Mouse (Mus musculus) heart, postnatal 4 days (tissue): ENCODE results near the gene Castor2. TPM values are rescaled to one million over a fixed set of nuclear protein-coding genes. Genes with fewer than 3 reads are reported as not detected.
A peak's percentile ranks its signal among the peaks of the same experiment; 100 is the strongest.

Experiments
- DNase-seq: peaks from one replicate; pipeline ENCODE4 v3.0.0; 2021
- total RNA-seq, 2 experiments: library from RNA; stranded (reverse); gene quantifications; 2 replicates each; pipeline ENCODE4 v1.2.3; 2021

Castor2 gene
- total RNA-seq, 2 experiments from 2014 or later, result 15.9 to 16.8 TPM

DNA sequence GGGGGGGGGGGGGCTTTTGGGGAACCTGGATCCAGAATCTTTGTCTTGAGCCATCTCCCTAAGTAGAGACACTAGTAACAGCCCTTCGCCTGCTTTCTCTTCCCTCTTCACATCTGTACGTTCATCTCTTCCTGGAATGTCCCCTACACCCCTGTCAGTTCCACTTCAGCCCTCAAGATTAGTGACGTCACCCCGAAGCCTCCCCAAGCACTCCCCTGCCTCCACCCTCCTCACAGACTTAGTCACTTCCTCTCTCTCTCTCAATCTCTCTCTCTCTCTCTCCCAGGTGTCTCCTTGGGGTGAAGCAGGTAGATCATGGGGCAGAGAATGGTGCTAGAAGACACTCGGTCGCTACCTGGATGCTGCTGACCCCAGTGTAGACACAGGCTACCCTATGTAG, 3.2 kb downstream of the Castor2 start:
- DNase-seq, result no peak

DNA sequence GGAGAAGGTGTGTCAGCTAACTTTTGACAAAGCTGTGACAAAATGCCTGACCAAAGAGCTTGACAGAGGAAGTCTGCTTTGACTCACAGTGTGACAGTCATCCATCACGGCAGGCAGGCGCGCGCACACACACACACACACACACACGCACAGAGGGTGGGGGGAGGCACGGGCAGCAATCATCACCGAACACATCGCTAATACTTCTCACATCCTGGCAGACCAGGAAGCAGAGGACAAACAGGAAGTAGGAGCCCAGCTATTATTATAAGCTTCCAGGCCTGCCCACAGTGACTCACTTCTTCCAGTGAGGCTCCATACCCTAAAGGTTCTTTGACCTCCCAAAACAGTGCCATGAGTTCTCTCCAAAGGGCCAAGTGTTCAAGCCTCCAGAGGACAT, 6.3 kb downstream of the Castor2 start:
- no peak for DNase-seq

DNA sequence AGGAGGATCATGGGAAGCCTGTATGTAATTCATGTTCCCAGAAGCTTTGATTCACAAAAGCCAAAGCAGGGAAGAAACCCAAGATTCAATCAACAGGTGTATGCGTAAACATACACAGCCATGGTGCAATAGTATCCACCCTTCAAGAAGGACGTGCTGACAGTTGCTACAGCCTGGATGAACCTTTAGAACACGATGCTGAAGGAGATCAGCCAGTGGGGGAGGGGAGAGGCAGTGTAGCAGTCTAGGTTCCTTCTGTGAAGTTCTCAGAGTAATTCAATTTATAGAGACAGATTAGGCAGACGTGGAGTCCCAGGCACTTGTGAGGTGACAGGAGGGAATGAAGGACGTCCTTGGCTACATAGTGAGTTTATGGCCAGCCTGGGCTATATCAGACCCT, 15.5 kb downstream of the Castor2 start:
- DNase-seq, result no peak

DNA sequence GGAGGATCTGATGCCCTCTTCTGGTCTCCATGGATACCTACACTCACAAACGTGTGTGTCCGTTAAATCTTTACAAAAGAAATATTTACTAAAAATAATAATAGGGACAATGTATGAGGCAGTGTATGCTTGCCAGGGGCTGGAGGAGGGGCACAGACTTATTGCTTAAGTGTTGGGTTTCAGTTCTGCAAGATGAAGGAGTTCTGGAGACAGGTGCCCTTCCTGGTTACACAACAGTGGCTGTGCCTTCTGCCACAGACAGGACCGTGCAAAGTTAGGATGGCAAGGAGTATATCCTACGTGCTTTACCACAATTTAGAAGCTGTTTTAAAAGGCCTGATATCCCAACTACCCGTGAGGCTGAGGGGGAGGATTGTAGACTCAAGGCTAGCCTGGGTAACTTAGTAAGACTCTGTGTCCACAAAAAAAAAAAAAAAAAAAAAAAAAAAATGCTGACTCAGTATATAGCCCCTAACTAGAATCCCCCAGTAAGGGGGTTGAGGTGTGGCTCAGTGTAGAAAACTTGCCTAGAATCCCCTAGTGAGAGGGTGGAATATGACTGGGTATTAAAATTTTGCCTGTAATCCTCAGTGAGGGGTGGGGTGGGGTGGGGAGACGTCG, 16.2 kb downstream of the Castor2 start:
- no peak for DNase-seq

DNA sequence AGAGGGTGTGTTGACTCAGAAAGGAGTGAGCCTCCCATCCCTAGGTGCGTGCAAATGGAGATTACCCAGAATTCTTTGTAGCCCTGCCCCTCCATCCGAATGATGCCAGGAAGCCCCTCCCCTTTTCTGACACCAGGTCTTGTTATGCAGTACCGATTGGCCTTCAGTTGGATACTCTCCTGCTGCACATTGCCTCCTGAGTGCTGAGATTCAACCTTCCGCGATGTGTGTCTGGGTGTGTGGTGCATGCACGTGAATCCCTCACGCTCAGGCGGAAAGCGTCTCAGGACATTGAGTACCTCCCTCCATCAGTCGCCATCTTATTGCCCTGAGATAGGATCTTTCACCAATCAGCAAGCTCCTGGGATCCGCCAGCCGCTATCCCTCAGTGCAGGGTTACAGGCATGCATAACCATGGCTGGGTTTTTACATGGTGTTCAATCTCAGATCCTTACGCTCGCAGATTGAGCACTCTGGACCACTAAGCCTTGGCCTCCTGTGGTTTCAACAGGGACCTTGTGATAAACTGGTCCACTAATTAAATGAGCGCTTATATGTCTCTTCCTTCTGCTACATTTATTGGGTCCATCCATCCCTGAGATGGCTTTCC, 19.4 kb downstream of the Castor2 start:
- DNase-seq, result no peak

DNA sequence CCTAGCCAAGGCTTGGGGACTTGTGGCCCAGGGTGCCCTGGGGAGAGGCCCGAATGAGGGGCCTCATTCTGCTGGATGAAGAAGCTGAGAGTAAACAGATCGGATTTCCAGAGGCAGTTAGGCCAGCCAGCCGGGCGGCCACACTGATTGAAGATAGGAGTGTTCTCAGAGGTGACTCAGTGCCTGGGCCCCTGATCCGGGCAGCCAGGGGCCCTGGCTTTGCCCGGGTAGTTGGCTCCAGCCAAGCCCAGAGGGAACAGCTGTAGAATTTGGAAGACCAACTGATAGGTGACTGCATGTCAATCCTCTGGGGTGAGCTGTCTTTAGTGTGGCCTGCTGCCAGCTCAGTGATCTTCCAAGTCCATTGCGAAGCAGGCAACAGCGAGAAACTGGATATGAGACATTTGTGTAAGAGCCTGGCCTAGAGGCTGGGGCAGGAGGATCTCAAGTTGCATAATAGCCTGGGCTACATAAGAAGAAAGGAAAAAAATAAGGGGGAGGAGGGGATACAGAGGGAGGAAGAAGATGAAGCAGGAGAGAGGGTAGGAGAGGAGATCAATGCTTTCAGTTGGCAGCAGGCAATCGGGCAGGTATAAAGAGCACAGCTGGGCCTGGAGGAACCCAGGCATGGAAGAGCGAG, 20.1 kb downstream of the Castor2 start:
- DNase-seq, result peak; percentile 26

DNA sequence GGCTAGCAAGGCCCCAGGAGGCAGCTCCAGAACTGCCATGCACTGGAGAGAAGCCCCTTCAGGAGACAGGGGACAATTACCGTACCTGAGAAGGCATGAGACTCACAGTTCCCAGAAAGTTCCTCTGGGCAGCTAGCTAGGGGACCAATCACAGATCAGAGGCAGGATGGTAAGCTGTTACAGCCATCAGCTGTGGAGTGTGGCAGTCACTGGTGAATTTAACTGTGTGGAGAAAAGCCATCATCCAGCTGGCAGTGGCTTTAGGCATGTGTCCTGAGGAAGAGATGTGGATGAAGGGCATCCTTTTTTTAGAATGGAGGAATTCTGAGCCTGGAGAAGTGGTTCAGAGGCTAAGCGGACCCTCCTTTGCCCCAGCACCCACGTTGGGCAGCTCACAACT, 20.6 kb downstream of the Castor2 start:
- no peak for DNase-seq

DNA sequence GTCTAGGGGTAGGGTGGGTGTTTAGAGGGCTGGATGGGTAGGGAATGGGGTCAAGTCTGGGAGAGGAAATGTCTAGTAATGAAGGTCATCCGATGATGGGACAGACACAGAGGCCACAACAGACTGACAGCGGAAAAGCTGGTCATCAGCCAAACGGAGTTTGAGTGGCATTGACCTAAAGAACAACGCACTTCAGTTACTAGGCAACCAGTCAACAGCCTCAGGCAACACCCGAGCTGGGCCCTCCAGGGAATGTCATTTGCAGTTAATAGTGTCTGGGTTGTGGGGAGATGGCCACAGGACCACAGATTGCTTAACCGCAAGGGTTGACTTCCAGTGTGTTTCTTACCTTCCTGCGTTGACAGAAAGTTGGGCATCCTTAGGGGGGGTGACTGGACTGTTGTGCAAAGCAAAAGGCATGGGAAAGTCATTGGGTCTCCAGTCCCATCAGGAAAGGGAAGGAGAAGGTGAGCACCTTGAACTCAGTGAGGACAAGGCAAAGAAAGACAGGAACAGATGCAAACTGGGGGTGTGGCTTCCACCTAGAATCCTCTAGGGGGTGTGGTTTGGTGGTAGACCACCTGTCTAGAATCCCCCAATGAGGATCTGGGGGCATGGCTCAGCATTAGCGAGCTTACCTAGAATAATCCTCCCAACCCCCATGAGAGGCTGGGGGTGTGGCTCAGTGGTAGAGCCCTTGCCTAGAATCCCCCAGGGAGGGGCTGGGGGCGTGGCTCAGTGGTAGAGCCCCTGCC, 21.8 kb downstream of the Castor2 start:
- DNase-seq, result peak; percentile 68

DNA sequence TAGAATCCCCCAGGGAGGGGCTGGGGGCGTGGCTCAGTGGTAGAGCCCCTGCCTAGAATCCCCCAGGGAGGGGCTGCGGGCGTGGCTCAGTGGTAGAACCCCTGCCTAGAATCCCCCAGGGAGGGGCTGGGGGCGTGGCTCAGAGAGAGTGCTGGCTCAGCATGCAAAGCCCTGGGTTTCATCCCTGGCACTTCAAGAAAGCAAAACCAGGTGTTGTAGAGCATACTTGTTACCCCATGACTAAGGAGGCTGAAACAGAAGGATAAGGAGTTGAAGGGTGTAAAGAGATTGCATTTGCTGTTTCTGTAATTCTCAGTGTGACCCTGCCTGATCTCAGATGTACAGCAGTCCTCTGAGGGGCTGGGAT, 22.4 kb downstream of the Castor2 start:
- no peak for DNase-seq

DNA sequence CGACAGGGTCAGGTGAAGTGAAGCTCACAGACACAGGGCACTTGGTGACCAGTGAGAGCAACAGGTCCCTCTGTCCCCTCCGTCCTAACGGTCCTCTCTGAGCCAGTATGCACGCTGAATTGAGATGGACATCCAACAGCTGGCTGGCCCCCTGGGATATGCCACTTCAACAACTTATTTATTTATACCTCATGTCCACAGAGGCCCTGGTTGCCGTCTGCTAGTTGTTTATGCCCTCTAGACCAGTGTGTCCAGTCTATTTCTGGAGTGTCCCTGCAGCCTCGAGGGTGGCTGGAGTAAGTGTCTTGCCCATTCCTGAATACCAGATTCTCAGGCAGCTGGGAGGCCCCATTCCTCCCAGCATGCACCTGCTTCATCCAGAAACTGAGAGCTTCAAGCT, 24.3 kb downstream of the Castor2 start:
- DNase-seq, result peak; percentile 48

DNA sequence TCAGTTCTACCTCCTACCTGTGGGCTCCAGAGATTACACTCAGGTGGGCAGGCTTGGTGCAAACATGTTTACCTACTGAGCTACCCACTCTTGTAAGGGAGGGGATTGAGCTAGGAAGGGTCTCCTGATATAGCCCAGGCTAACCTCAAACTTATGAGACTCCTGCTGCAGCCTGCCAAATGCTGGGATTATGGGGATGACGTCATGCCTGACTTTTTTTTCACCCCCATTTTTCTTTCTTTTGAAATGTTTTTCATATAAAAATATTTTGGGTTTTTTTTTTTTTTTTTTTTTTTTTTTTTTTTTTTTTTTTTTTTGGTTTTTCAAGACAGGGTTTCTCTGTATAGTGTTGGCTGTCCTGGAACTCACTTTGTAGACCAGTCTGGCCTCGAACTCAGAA, 26.7 kb downstream of the Castor2 start:
- DNase-seq, result no peak

DNA sequence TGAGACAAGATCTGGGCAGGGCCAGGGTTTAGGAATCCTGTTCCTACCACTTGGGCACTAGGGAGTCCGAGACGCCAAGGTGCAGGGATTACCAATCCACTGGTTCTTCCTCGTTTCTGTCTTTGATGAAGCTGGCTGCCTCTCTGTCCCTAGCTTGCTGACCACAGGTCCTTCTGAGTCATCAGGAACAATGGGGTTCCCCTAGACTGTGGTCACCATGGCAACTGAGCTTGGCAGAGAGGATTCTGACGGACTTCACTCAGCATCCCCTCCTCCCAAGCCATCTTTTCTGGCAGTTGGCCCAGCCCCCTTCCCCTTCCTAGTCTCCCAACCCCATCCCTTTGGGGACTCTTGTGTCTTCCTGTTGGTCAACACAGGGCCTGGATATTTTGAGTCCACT, 32.1 kb downstream of the Castor2 start:
- DNase-seq, result peak; percentile 27

DNA sequence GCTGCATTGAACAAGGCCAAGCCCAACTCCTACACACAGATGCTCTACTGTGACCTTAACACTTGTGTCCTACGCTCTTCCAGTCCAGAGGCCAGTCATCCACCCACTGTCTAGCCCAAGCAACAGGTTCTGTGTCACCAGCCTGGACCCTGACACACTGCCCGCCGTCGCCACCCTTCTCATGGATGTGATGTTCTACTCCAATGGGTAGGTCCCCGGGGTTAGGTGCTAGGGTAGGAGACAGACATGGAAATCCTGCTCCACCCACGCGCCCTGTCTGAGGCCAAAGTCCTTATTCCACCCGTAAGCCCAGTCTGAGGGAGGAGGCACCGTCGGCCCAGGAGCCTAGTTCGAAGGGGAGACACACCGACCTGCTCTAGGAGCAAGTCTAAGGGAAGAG, 36.5 kb downstream of the Castor2 start:
- DNase-seq, result no peak

DNA sequence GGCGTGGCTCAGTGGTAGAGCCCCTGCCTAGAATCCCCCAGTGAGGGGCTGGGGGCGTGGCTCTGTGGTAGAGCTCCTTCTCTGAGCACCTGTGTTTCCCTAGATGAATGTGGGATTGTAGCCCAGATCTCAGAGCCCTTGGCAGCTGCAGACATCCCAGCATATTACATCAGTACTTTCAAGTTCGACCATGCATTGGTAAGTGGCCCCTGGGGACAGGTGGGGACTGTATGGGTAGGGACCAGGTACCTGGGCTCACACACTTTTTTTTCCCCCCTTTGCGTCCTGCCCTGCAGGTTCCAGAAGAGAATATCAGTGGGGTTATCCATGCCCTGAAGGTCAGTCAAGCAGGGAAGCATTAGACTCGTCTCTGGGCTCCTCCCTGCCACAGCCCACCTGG, 38.4 kb downstream of the Castor2 start:
- no peak for DNase-seq

DNA sequence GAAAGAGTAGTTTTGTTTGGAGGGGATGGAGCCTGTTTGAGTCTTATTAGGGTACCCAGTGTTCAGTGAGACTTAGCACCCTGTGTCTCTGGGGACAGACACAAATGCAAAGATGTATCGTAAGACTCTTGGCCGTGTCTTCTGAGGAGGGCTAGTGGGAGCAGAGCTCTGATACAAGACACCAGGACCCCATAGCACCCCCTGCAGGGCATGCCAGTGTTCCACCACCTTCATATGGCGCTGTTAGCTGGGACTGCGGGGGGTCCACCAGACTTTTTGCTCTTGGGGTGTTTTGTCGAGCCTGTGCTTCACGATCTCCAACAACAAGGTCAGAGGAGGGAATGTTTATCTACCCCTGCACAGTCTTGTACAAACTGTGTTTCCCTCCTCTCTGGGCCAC, 39.9 kb downstream of the Castor2 start:
- no peak for DNase-seq

DNA sequence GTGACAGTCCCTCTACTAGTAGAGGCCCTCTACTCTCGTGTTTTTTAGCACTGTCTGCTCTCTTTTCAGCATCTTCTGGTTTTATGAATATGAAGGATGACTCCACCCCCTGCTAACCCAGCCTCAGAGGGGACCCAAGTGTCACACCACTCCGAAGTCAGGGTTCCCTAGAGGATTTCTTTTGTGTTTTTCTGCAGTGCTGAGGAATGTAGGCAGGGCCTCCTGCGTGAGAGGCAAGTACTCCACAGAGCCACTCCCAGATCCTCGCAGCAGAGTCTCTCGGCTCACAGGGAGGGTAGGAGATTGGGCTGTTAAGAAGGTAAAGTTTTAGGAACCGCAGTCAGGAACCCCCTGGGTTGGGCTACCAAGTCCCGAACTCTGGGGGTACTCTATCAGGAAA, 41.7 kb downstream of the Castor2 start:
- DNase-seq, result no peak

DNA sequence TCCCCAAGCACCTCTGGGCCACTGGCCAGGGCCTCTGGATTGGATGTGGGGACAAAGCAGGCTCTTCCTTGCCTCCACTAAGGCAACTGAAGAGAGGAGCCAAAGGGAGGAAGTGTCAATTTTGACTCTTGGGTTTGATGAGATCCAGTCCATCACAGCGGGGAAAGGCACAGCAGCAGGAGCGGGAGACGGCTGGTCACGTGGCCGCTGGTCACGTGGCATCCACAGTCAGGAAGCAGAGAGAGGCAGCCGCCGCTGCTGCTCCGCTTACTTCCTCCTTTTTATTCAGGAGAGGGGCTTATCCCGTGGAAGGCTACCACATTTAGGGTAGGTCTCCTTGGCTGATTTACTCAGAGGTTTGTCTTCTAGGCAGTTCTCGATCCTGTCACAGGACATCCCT, 42.9 kb downstream of the Castor2 start:
- DNase-seq, result peak; percentile 35

DNA sequence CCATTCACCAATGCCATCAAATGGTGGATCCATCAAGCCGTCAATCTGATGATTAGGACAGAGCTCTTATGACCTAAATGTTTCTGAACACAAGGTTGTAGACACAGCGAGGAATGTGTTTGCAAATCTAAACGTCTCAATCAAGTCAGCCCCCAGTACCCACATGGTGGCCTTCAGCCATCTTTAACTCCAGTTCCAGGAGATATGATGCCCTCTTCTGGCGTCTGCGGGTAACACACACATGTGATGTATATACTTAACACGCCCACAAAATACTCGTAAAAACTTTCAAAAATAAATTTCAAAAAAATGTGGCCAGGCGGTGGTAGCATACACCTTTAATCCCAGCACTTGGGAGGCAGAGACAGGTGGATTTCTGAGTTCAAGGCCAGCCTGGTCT, 45.5 kb downstream of the Castor2 start:
- no peak for DNase-seq

DNA sequence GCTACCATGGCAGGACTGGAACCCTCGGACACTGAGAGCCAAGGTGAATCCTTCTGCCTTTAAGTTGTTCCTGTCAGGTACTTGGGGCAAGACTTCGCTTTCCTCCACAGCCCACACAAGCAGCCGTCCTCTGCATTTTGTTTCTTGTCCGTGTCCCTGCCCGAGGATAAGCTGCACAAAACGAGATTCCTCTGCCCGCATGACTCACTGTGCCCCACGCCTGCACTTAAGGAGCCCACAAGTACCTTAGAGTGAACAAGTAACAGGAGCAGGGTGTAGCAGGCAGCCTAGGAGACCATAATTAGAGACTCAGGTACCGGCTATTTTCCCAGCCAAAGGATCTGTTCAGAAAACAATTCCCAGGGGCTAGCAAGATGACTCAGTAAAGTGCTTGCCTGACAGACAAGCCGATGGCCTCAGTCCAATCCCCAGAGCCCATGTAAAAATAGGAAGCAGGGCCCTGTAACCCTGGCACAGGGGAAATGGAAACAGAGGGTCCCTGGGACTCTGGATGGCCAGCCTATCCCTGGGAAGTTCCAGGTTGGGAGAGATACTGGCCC, 47.8 kb downstream of the Castor2 start:
- peak; percentile 31 for DNase-seq

DNA sequence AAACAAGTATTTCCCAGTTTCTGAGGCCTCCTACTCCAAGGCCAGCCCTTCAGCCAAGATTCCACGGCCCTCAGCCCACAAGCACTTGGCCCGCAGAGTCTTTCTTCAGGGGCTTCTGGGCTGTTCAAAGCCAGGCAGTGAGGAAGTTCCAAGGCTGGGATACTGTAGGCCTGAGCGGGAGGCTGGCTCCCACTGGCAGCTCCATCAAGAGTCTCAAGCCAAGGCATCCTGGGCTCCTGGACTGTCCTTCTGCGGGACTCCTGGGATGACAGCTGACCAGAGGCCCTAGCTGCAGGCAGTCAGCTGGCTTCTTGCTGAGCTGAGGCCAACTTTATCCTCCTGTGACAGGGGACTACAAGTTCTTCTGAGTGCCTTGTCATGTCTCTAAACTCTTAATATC, 48.6 kb downstream of the Castor2 start:
- DNase-seq, result peak; percentile 24

DNA sequence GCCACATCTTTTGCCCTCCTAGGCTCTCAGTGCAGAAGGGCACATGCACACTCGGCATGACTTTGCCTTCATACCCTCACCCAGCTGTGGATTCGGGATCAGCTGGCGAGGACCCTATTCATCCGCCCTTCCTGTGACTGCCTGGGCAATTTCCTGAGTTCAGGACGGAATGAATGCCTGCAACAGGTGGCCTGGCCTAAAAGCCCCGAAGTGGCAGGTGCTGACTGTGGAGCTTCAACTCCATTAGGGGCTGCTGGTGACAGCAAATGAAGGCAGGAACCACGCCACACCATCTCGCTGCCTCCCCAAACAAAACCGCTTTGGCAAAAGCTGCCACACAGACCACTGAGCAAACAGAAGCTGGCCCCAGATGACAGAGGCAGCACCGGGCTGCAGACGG, 52.4 kb downstream of the Castor2 start:
- DNase-seq, result no peak

DNA sequence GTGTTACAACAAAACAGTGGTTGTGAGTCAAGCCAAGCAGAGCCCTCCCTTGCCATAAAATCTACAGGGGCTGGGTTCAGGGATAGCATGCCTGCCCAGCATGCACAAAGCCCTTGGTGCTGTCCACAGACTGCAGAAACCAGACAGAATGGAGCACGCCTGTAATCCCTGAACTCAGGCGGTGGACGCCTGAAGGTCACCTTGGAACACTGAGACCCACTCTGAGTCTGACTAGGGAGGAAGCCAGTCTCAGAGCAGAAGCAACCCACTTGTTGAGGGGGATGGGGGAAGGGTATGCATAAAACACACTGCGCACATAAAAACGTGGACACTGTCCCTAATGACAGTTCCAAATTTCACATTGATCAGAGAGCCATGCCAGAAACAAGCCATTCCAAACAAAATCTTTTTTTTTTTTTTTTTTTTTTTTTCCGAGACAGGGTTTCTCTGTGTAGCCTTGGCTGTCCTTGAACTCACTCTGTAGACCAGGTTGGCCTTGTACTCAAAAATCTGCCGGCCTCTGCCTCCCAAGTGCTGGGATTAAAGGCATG, 56.5 kb downstream of the Castor2 start:
- no peak for DNase-seq

DNA sequence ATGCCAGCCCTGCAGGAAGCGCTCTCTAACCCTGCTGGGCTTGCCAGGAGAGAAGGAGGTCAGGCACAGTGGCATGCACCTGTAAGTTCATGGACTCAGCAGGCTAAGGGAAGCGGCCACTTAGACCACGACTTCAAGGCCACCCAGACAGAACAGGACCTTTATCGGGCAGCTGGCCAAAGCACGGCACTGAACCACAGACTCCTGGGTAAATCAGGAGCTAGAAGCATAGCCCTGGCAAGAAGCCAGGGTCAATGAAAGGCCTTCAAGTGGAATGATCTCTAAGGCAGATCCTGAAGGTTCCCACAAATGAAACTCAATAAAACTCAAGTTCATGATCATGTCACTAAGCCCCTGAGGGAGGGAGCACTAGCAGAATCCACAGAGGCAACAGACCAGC, 65.2 kb downstream of the Castor2 start:
- no peak for DNase-seq
